Mouse (Mus musculus): ENCODE data around the gene Bace1. TPM values are rescaled to one million over a fixed set of nuclear protein-coding genes. Genes with fewer than 3 reads are reported as not detected.
A peak's percentile ranks its signal among the peaks of the same experiment; 100 is the strongest.

Bace1 gene
- polyA plus RNA-seq, 1 experiment from 2014 or later: 41.5 TPM

- H3K27ac ChIP-seq: no peak overlapping the region
- no peaks in the 10 kb centered on the region for H3K27me3 ChIP-seq
- no peaks in the 10 kb centered on the region for H3K9me3 ChIP-seq (replicated peaks)
- H3K9ac ChIP-seq: no peak overlapping the region
- WGBS: 88% methylated on average over 8 of the region's 8 CpGs
- H3K4me3 ChIP-seq: no peak overlapping the region
- H3K4me2 ChIP-seq (replicated peaks): no peak overlapping the region
- H3K36me3 ChIP-seq: peaks cover 44% of the 10 kb centered on the region
- no peak for ATAC-seq (ENCODE audit: low FRiP score)
- H3K4me1 ChIP-seq: no peaks in the 10 kb centered on the region
These were observed 30.6 kb upstream of the Bace1 start for GRCm38 (mm10) chr9:45807761-45808160.

- no peak overlapping the region for H3K4me3 ChIP-seq
- no peak overlapping the region for H3K9ac ChIP-seq
- no peak for ATAC-seq (ENCODE audit: low FRiP score)
- no peak overlapping the region for H3K4me2 ChIP-seq (replicated peaks)
- peaks cover 32% of the 10 kb centered on the region for H3K36me3 ChIP-seq
- no peak overlapping the region for H3K27ac ChIP-seq
- H3K27me3 ChIP-seq: no peaks in the 10 kb centered on the region
- H3K9me3 ChIP-seq (replicated peaks): no peaks in the 10 kb centered on the region
- no peaks in the 10 kb centered on the region for H3K4me1 ChIP-seq
- 78% methylated on average over 5 of the region's 5 CpGs for whole genome bisulfite sequencing
These were observed 26.4 kb upstream of the Bace1 start for GRCm38 (mm10) chr9:45811946-45812345.

GRCm38 (mm10) chr9:45815113-45815512 lies 23.3 kb upstream of the Bace1 start:
- Histone ChIP-seq H3K4me1 (no peaks in the 10 kb centered on the region), H3K27ac (no peak overlapping the region), H3K9ac (no peak overlapping the region), H3K9me3 (replicated peaks) (no peaks in the 10 kb centered on the region), H3K4me2 (replicated peaks) (no peak overlapping the region), H3K27me3 (no peaks in the 10 kb centered on the region), H3K4me3 (no peak overlapping the region), H3K36me3 (peaks cover 26% of the 10 kb centered on the region)
- no peak for ATAC-seq (ENCODE audit: low FRiP score)
- WGBS: 87% methylated on average over 9 of the region's 9 CpGs

- Histone ChIP-seq H3K9me3 (replicated peaks) (no peaks in the 10 kb centered on the region), H3K27ac (no peak overlapping the region), H3K27me3 (no peaks in the 10 kb centered on the region), H3K36me3 (peaks cover 26% of the 10 kb centered on the region), H3K4me1 (no peaks in the 10 kb centered on the region), H3K4me2 (replicated peaks) (no peak overlapping the region), H3K9ac (no peak overlapping the region), H3K4me3 (no peak overlapping the region)
- no peak for ATAC-seq (ENCODE audit: low FRiP score)
- 91% methylated on average over 10 of the region's 10 CpGs for WGBS
These were observed 22.9 kb upstream of the Bace1 start for GRCm38 (mm10) chr9:45815525-45815924.

GRCm38 (mm10) chr9:45818406-45819011 lies 19.9 kb upstream of the Bace1 start:
- ATAC-seq (ENCODE audit: low FRiP score): no peak
- H3K27me3 ChIP-seq: no peaks in the 10 kb centered on the region
- H3K4me3 ChIP-seq: no peak overlapping the region
- H3K9ac ChIP-seq: no peak overlapping the region
- H3K27ac ChIP-seq: no peak overlapping the region
- 86% methylated on average over 9 of the region's 9 CpGs for WGBS
- no peaks in the 10 kb centered on the region for H3K9me3 ChIP-seq (replicated peaks)
- peaks cover 42% of the 10 kb centered on the region for H3K36me3 ChIP-seq
- H3K4me1 ChIP-seq: no peaks in the 10 kb centered on the region
- H3K4me2 ChIP-seq (replicated peaks): no peak overlapping the region

- Histone ChIP-seq H3K36me3 (peaks cover 9% of the 10 kb centered on the region), H3K4me3 (peak overlapping the region; percentile 51), H3K9ac (peak overlapping the region; percentile 61), H3K27me3 (no peaks in the 10 kb centered on the region), H3K4me2 (replicated peaks) (peak overlapping the region; percentile 84), H3K9me3 (replicated peaks) (0 out of 2 replicates have a peak, but pooled peaks cover 4% of the 10 kb centered on the region), H3K4me1 (peaks cover 12% of the 10 kb centered on the region), H3K27ac (peak overlapping the region; percentile 0; the same call in 1 of the 2 replicates)
- peak; percentile 55 for ATAC-seq (ENCODE audit: low FRiP score)
- 8% methylated on average over 23 of the region's 23 CpGs for WGBS
These were observed 10.6 kb upstream of the Bace1 start for GRCm38 (mm10) chr9:45827663-45828290.

GRCm38 (mm10) chr9:45828291-45828963 lies 10.0 kb upstream of the Bace1 start, which contains the start of gene Cep164:
Gene Cep164, minus strand, starts transcription at chr9:45828691.
- ATAC-seq (ENCODE audit: low FRiP score): peak; percentile 97
- peaks cover 4% of the 10 kb centered on the region for H3K36me3 ChIP-seq
- H3K9me3 ChIP-seq (replicated peaks): 0 out of 2 replicates have a peak, but pooled peaks cover 4% of the 10 kb centered on the region
- peak within 1 kb of the TSS; percentile 51 for H3K4me3 ChIP-seq
- H3K27ac ChIP-seq: peak within 1 kb of the TSS; percentile 0; the same call in 1 of the 2 replicates
- H3K27me3 ChIP-seq: no peaks in the 10 kb centered on the region
- peak within 1 kb of the TSS; percentile 84 for H3K4me2 ChIP-seq (replicated peaks)
- H3K4me1 ChIP-seq: peaks cover 12% of the 10 kb centered on the region
- WGBS: under 1% methylated on average over 31 of the region's 31 CpGs
- H3K9ac ChIP-seq: peak within 1 kb of the TSS; percentile 61

- Histone ChIP-seq H3K27me3 (no peaks in the 10 kb centered on the region), H3K9ac (no peak overlapping the region), H3K27ac (no peak overlapping the region), H3K4me3 (peak overlapping the region; percentile 51; the same call in 1 of the 2 replicates), H3K4me1 (peaks cover 12% of the 10 kb centered on the region), H3K9me3 (replicated peaks) (0 out of 2 replicates have a peak, but pooled peaks cover 4% of the 10 kb centered on the region), H3K4me2 (replicated peaks) (peak overlapping the region; percentile 84), H3K36me3 (no peaks in the 10 kb centered on the region)
- peak; percentile 67 for ATAC-seq (ENCODE audit: low FRiP score)
- 31% methylated on average over 10 of the region's 10 CpGs for WGBS
These were observed 9.3 kb upstream of the Bace1 start for GRCm38 (mm10) chr9:45829107-45829506.

- H3K9me3 ChIP-seq (replicated peaks): 0 out of 2 replicates have a peak, but pooled peaks cover 4% of the 10 kb centered on the region
- H3K4me3 ChIP-seq: no peak overlapping the region
- H3K4me1 ChIP-seq: peaks cover 2% of the 10 kb centered on the region; the same call in 1 of the 2 replicates
- WGBS: 85% methylated on average over 2 of the region's 2 CpGs
- H3K4me2 ChIP-seq (replicated peaks): no peak overlapping the region
- no peak overlapping the region for H3K27ac ChIP-seq
- H3K9ac ChIP-seq: no peak overlapping the region
- H3K27me3 ChIP-seq: no peaks in the 10 kb centered on the region
- H3K36me3 ChIP-seq: no peaks in the 10 kb centered on the region
- ATAC-seq (ENCODE audit: low FRiP score): no peak
These were observed 5.5 kb upstream of the Bace1 start for GRCm38 (mm10) chr9:45832898-45833297.

GRCm38 (mm10) chr9:45833461-45833860 lies 4.9 kb upstream of the Bace1 start:
- no peaks in the 10 kb centered on the region for H3K27me3 ChIP-seq
- no peak overlapping the region for H3K4me2 ChIP-seq (replicated peaks)
- no peaks in the 10 kb centered on the region for H3K36me3 ChIP-seq
- no peak overlapping the region for H3K4me3 ChIP-seq
- H3K9ac ChIP-seq: no peak overlapping the region
- no peak for ATAC-seq (ENCODE audit: low FRiP score)
- H3K4me1 ChIP-seq: 0 out of 2 replicates have a peak, but pooled peaks cover 2% of the 10 kb centered on the region
- H3K27ac ChIP-seq: no peak overlapping the region
- H3K9me3 ChIP-seq (replicated peaks): 0 out of 2 replicates have a peak, but pooled peaks cover 4% of the 10 kb centered on the region
- 82% methylated on average over 2 of the region's 2 CpGs for WGBS

- no peaks in the 10 kb centered on the region for H3K36me3 ChIP-seq
- peak overlapping the region; percentile 90; the same call in 1 of the 2 replicates for H3K4me3 ChIP-seq
- H3K4me2 ChIP-seq (replicated peaks): peak overlapping the region; percentile 97
- no peaks in the 10 kb centered on the region for H3K27me3 ChIP-seq
- peaks cover 37% of the 10 kb centered on the region for H3K4me1 ChIP-seq
- H3K9me3 ChIP-seq (replicated peaks): no peaks in the 10 kb centered on the region
- peak; percentile 50 for ATAC-seq (ENCODE audit: low FRiP score)
- H3K27ac ChIP-seq: no peak overlapping the region
- H3K9ac ChIP-seq: no peak overlapping the region
- 25% methylated on average over 4 of the region's 4 CpGs for WGBS
These were observed 329 bp upstream of the Bace1 start for GRCm38 (mm10) chr9:45838069-45838433.

Measured in hindbrain, embryonic 12.5 days (tissue).